Mouse (Mus musculus) Patski (cell line): ENCODE results near the gene Slc27a1. TPM values are rescaled to one million over a fixed set of nuclear protein-coding genes. Genes with fewer than 3 reads are reported as not detected.

Source experiments
- ATAC-seq: fragments of 100-300 bp; one replicate; pipeline ENCODE4 v1.8.0; 2021
- CTCF ChIA-PET: fragments of 350-600 bp; sonication (Branson Sonifier 250); formaldehyde crosslinking; loops from one replicate; lab custom pipeline; 2022; ENCODE audit warnings: inconsistent platforms; lab: Charles Lee
- POLR2A ChIA-PET: fragments of 350-600 bp; sonication (Branson Sonifier 250); formaldehyde crosslinking; loops from one replicate; lab custom pipeline; 2022; ENCODE audit warnings: antibody characterized with exemption, inconsistent platforms; lab: Charles Lee
- DNase-seq: peaks from one replicate; pipeline ENCODE4 v3.0.0-alpha.2; 2011; ENCODE audit warnings: low read depth, low spot score
- H3K27me3 ChIP-seq: fragments of 371-371 bp; one replicate; pipeline ENCODE4 v1.5.1; 2021
- CTCF ChIP-seq: fragments of 100-300 bp; IDR thresholded peaks from one replicate; pipeline ENCODE4 v1.5.1; 2021
- in situ Hi-C: fragments of 300-500 bp; cut with MboI; formaldehyde crosslinking; loops from 3 replicates; pipeline ENCODE4 v1.11.1; 2018; ENCODE audit warnings: low pct_unique_long_range_greater_than_20kb, mixed read lengths
- polyA plus RNA-seq: library from polyadenylated mRNA; unstranded; gene quantifications from one replicate; pipeline ENCODE4 v1.2.3, GENCODE M21; 2021

Gene Slc27a1
- polyA plus RNA-seq, 1 experiment from 2014 or later: 40.9 TPM

DNA sequence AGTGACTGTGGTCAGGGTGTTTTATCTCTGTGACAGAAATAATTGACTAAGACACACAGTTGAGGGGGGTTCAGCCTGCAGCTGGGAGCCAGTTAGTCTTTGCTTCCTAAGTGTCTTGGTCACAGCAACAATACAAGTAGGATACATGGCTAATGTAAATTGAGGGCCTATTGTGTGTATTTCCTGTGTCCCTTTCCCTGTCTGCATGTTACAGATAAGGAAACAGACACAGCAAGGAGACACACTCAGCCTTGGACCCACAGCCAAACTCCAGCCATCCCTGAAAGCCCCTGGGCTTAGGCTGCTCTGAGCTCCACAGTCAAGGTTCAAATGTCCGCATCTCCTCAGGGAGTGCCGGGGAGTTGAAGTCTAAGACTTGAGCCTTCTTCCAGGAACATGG lies 14.0 kb upstream of the Slc27a1 start:
- POLR2A ChIA-PET: no interaction called here
- ATAC-seq (no peak), DNase-seq (no peak)
- in situ Hi-C loops: no loop called here
- TF ChIP-seq CTCF: no peak
- CTCF ChIA-PET: interaction anchor here (0.9 kb wide), 1 partner anchor 104 kb away, joined by 3 read pairs; no protein-coding TSS in a partner anchor
- H3K27me3 ChIP-seq: no peaks in the 10 kb centered on the region

DNA sequence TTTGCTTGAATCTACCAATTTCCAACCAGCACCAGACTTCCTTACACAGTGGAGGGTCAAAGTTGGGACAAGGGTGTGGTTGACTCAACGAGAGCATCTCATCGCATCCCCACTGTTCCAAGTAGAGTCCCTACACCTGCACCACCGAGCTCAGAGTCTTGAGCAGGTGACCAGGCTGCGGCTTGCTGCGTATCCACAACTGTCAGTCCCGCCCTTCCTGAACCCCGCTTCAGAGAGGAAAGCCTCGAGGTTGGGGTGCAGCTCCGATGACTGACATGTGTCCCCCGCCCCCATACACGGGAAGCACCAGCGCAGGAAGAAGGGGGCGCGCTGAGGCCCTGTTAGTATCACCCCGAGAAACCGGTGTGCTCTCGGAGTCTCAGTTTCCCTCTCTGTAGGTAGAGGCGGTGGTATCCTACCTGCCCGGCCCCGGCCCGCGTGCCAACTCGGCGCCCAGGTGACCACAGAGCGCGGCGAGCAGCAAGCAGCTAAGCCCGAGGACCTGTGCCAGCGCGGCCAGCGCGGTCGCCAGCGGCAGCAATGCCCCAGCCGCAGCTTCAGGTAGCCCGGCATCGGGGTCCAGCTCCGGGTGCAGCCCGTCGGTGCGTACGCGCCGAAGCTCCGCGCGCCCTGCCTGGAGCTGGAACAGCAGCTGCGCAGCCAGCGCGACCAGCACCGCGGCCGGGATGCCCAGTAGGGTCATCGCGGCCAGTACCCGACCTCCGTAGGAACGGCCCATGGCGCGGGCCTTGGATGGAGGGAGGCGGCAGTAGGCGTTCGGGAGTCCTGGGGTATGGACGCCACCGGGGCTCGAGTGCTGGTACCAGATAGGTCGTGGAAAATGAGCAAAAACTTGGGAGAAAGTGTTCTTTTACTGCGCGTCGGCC lies 10.4 kb upstream of the Slc27a1 start, which contains the start of gene Tmem221:
Gene Tmem221 (minus strand): TSS at position 801 of the 887 bp plus-strand sequence.
- DNase-seq (no peak), ATAC-seq (peak; percentile 15)
- ChIA-PET POLR2A (interaction anchor here (3.1 kb wide), 1 partner anchor 34 kb away, joined by 7 read pairs; the partner anchor contains the start of gene Pgls), CTCF (interaction anchor here (1.6 to 5.6 kb wide), 3 partner anchors 33 to 54 kb away, joined by 5 to 49 read pairs (median 19); partner anchors contain the start of genes Colgalt1 and Pgls)
- H3K27me3 ChIP-seq: no peaks in the 10 kb centered on the region
- no peak for TF ChIP-seq CTCF
- in situ Hi-C loops: no loop called here

DNA sequence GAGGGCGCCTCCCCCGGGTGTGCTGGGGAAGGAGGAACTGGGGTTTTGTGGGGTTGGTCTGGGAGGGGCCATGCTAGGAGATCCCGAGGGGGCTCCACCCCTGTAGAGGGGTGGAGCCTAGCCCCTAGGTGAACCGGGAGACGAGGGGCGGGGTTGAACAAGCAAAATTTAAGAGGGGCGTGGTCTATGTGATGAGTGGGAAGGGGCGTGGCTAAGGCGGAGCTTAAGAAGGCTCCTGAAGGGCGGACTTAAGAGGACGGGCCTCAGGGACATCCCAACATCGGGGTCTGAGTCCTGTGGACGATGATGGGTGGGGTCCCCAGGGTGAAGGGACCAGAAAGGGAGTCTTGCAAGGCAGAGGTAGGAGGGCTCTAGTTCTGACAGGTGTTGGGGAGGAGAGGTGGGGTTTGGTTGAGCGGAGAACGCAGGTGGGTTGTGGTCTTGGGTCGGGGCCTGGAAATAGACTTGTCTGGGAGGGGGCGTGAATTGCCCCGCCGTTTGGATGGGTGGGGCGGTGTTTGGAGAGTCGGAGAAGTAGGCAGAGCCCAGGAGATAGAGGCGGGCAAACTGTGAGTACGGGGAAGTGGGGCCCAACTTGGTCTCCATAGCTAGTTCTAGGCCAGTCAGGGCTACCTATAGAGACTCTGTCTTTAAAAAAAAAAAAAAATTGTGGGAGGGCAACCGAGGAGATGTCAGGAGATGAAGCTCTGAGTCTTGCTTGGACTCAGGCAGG lies 9.6 kb upstream of the Slc27a1 start:
- H3K27me3 ChIP-seq: no peaks in the 10 kb centered on the region
- ChIA-PET CTCF (interaction anchor here (1.6 to 5.6 kb wide), 3 partner anchors 32 to 53 kb away, joined by 5 to 49 read pairs (median 19); partner anchors contain the start of genes Colgalt1 and Pgls), POLR2A (interaction anchor here (0.6 to 3.1 kb wide), 3 partner anchors 10 to 57 kb away, joined by 3 to 7 read pairs (median 3); partner anchors contain the start of gene Pgls)
- DNase-seq (no peak), ATAC-seq (peak; percentile 57)
- in situ Hi-C loops: no loop called here
- no peak for TF ChIP-seq CTCF

DNA sequence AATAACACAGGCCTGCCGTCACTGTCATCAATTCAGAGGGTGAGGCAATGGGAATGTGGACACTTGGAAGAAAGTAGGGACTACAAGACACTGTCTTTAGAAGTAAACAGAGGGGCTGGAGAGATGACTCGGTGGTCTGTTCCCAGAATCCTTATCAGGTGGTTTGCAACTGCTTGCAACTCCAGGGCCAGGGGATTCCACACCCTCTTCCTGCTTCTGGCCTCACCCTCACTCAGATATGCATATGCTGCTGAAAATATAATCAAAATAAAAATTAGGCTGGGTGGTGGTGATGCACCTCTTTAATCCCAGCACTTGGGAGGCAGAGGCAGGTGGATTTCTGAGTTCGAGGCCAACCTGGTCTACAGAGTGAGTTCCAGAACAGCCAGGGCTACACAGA lies 8.6 kb upstream of the Slc27a1 start:
- H3K27me3 ChIP-seq: no peaks in the 10 kb centered on the region
- CTCF ChIA-PET: interaction anchor here (2.6 to 5.6 kb wide), 5 partner anchors 9 to 100 kb away, joined by 9 to 49 read pairs (median 19); partner anchors contain the start of genes Colgalt1 and Pgls
- POLR2A ChIA-PET: interaction anchor here (3.1 kb wide), 1 partner anchor 32 kb away, joined by 7 read pairs; the partner anchor contains the start of gene Pgls
- in situ Hi-C loops: loop anchor here (5.0 kb wide), 2 partner anchors 42 to 102 kb away; no protein-coding TSS in a partner anchor
- TF ChIP-seq CTCF: no peak
- DNase-seq: no peak
- ATAC-seq: no peak

DNA sequence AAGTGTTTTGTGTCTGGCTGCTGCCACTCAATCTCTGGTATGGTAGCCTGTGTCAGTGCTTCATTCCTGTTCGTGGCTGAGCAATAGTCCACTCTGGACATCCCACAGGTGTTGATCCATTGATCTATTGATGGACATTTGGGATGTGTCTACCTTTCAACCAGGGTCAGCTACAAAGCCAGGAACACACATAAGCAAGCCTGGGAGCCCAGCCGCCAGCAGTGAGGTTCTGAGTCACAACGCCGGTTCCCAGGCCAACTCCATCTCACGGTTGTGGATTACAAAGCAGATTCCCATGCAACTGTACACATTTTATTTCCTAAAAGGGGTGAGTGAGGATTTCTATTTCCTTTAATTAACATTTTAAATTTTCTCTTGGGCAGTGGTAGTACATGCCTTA lies 7.9 kb upstream of the Slc27a1 start:
- H3K27me3 ChIP-seq: no peaks in the 10 kb centered on the region
- in situ Hi-C loops: loop anchor here (5.0 kb wide), 2 partner anchors 42 to 102 kb away; no protein-coding TSS in a partner anchor
- CTCF ChIA-PET: interaction anchor here (1.1 to 5.6 kb wide), 9 partner anchors 9 to 112 kb away, joined by 4 to 49 read pairs (median 11); partner anchors contain the start of genes Colgalt1 and Pgls
- POLR2A ChIA-PET: interaction anchor here (0.5 to 2.2 kb wide), 3 partner anchors 31 to 39 kb away, joined by 3 to 12 read pairs (median 6); partner anchors contain the start of gene Pgls
- no peak for TF ChIP-seq CTCF
- DNase-seq (no peak), ATAC-seq (no peak)

DNA sequence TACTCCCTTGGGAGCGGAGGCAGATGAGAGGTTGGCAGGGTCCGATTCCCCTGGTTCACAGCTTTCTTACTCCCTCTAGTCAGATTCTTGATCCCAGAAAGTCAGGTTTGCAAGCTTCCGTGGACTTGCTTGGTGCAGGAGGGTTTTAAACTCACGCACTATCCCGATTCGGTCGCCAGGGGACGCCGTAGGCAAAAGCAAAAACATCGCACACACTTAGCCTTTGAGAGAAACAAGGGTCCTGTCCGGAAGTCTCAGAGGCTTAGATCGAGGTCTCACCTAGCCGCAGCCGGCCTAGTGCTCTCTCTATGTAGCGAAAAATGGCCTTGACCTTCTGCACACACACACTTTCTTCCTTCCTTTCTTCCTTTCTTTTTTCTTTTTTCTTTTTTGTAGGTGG lies 7.3 kb upstream of the Slc27a1 start:
- ChIA-PET POLR2A (interaction anchor here (0.5 to 2.2 kb wide), 3 partner anchors 30 to 38 kb away, joined by 3 to 12 read pairs (median 6); partner anchors contain the start of gene Pgls), CTCF (interaction anchor here (1.1 to 5.6 kb wide), 12 partner anchors 9 to 111 kb away, joined by 4 to 49 read pairs (median 10); partner anchors contain the start of genes Colgalt1 and Pgls)
- no peak for TF ChIP-seq CTCF
- in situ Hi-C loops: loop anchor here (5.0 kb wide), 2 partner anchors 41 to 101 kb away; no protein-coding TSS in a partner anchor
- DNase-seq: no peak
- no peaks in the 10 kb centered on the region for H3K27me3 ChIP-seq
- ATAC-seq: peak; percentile 22

DNA sequence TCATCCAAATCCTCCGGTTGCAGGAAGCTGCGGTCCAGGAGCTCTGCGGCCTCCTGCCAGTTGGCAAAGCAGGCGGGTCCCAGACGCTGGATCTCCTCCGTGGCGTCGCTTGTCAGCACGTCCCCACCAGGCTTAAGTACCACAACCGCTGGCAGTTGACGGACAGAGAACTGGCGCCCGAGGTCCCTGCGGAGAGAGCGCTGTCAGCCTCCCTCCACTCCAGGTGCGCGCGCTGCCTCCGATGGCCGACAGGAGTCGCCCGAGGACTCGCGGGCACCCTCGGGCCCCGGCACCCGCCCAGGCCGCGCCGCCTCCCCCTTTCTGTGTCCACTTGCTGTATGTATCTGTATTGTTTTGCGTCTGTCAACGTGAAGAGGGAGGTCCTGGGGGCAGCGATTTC lies 5.9 kb upstream of the Slc27a1 start:
- POLR2A ChIA-PET: interaction anchor here (1.8 to 2.2 kb wide), 3 partner anchors 29 to 37 kb away, joined by 6 to 15 read pairs (median 12); partner anchors contain the start of gene Pgls
- no peak for TF ChIP-seq CTCF

DNA sequence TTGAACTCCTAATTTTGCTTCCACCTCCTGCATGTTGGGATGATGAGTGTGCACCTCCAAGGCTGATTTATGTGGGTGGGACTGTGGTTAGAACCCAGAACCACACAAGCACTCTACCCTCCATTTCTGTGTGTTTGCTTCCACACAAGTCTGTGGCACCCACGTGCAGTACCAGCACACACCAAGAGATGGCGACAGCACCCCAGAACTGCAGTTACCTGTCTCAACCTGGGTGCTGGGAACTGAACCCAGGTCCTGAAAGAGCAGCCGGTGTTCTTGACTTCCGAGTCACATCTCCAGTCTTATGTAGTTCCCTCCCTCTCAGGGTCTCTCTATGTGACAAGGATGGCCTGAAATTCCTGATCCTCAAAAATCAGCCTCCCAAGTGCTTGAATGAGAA lies 4.7 kb upstream of the Slc27a1 start:
- POLR2A ChIA-PET: interaction anchor here (1.8 kb wide), 1 partner anchor 31 kb away, joined by 15 read pairs; no protein-coding TSS in a partner anchor
- no peak for ATAC-seq
- TF ChIP-seq CTCF: no peak
- DNase-seq: no peak
- no peaks in the 10 kb centered on the region for H3K27me3 ChIP-seq
- in situ Hi-C loops: loop anchor here (5.0 kb wide), 2 partner anchors 38 to 98 kb away; no protein-coding TSS in a partner anchor
- CTCF ChIA-PET: interaction anchor here (1.1 to 5.6 kb wide), 3 partner anchors 27 to 97 kb away, joined by 6 to 49 read pairs (median 12); partner anchors contain the start of gene Pgls

More for the DNA sequence above, 5.9 kb upstream of the Slc27a1 start:
- ATAC-seq (no peak), DNase-seq (no peak)
- no peaks in the 10 kb centered on the region for H3K27me3 ChIP-seq
- CTCF ChIA-PET: interaction anchor here (0.9 to 5.6 kb wide), 16 partner anchors 7 to 100 kb away, joined by 3 to 49 read pairs (median 6); partner anchors contain the start of gene Pgls
- in situ Hi-C loops: loop anchor here (5.0 kb wide), 2 partner anchors 40 to 100 kb away; no protein-coding TSS in a partner anchor

DNA sequence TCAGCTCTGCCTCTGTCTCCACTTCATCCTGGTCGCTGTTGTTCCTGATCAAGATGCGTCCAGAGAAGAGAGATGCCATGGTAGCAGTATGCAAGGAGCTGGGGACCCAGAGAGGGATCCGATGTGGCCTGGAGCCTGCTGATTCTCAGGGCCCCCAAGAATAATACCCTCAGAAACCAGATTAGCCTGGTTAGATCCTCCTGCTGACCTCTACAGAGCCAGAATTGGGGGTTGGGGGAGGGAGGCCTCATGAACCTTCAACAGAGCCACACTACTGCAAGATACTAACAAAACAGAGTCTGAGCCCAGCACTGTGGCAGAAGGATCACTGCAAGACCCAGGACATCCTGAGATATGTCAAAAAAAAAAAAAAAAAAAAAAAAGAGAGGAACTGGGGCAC lies 2.2 kb upstream of the Slc27a1 start, which contains the start of gene Nxnl1:
Gene Nxnl1 (minus strand): TSS at position 101 of the 400 bp plus-strand sequence.
- DNase-seq: no peak
- in situ Hi-C loops: no loop called here
- no peak for ATAC-seq
- no peak for TF ChIP-seq CTCF
- ChIA-PET POLR2A (no interaction called here), CTCF (interaction anchor here (1.5 kb wide), 1 partner anchor 94 kb away, joined by 6 read pairs; no protein-coding TSS in a partner anchor)
- H3K27me3 ChIP-seq: no peaks in the 10 kb centered on the region
